Mouse (Mus musculus) cerebellum, postnatal 14 days (tissue): Measurements from ENCODE around the gene Tmem214.
A peak's percentile ranks its signal among the peaks of the same experiment; 100 is the strongest.

Source experiments
- DNase-seq, 2 experiments: peaks; one replicate each; pipeline ENCODE4 v3.0.0; 2021; ENCODE audit warnings: mixed read lengths in 2 of 2

Tmem214 gene

DNA sequence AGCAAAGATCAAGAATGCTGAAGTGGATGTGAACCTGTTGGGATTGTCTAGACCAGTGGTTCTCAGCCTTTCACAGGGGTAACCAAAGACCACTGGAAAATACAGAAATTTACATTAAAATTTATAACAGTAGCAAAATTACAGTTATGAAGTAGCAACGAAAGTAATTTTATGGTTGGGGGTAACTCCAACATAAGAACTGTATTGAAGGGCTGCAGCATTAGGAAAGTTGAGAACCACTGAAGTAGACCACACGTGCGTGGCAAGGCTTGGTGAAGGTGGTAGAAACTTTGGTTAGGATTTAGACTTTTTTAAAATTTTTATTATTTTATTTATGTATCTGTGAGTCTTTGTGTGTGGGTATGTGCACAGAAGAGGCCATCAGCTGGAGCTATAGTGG lies at the start of gene Tmem214:
Gene Tmem214, plus strand, starts transcription at position 301 of the 400 bp plus-strand sequence.
- DNase-seq: no peak

DNA sequence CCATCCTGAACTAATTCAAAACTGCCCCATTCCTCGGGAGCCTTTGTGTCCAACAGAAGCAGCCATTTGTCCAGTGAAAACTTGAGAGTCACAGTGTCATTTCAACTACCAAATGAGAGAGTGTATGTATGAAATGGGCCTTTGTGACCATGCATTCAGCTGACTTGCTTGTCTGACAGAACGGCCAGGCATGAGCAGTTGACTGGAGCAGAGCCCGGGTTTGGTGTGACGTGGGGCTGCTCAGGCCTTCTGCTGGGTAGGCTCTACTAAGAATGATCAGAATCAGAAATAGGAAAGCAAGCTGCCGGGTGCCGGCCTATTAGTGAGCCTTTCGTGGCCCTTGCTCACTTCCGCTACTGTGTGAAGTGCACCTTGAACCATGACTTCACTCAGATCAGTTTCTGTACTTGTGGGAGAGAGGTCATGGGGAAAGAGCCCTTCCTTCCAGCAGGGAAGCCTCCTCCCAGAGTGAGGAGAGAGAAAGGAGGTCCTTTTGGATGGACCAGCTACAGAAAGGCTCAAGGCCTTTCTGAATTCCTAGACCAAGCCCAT lies 49.0 kb upstream of the Tmem214 start:
- peak in 1 of 2 experiments; percentile 29 for DNase-seq

DNA sequence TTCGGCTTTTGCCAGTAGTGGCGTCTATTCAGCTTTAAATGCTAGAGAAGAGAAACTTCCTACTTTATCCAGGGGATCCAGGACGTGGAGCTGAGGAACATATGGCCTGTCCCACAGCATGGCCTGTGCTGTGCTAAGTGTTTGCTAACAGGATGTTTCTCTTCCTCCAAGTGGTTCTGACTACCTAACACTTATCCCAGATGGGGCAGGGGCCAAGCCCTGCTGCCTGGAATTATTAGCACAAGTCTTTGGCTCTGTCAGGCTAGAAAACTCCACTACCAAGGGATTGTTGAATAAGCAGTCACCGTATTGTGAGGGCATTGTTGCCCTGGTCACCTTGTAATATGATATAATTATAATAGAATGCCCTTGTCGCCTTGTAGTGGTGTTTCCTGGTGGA lies 45.1 kb upstream of the Tmem214 start:
- peak in 1 of 2 experiments; percentile 23 for DNase-seq

DNA sequence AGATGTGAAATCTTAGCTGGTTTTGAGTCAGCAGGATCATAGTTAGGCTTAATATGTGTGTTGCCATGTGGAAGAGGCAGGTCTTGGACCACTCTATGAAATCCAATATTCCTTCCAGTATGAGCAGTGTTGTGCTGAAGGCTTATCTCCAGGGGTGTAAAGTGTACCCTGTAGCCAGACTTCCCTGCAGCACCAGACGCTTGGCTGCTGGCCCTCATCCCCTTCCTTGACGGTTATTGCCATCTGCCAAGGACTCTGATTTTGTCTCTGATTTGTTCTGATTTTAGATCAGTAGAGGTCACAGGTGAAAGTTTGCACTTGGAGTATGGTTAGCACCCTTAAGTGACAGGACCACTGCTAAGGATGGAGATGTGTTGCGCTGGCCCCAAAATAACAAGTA lies 44.7 kb upstream of the Tmem214 start:
- DNase-seq: peak; percentile 60 to 62

DNA sequence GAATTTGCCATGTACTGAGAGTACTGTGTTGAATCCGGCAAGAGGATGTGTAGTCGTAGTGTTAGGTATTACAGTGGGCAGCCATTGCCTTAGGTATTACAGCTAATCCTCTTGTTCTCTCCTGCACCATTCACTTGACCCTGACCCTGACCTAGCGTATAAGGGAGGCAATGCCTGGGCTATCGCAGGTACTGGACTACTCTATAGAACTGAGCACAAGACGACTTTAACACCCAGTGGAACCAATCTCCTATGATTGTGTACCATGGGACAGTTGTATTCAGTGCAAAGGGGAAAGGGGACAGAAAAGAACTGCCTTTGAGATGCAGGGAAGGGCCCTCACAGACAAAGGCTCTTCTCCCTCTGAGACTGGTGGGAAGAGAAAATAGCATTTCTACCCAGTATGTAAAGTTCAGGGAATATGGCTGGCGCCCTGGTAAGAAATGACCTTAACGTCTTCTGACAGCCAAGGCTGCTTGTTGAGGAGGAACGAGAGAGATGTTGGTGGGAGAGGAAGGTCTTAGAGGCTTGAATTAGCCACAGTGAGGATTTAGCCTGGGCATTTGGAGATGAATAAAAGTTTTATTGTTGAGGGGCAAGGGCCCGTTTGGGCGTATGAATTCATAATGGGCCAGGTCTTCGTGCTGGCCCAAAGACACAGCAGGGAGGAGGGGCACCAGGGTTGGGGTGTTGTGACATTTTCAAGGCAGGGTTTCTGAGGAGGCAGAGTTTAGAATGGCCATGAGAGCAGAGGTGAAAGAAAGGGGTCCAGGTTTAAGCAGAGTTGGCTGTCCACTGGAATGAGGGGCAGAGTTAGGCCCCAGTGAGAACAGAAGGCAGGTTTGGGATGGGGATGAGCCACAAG lies 43.5 kb upstream of the Tmem214 start:
- no peak for DNase-seq

DNA sequence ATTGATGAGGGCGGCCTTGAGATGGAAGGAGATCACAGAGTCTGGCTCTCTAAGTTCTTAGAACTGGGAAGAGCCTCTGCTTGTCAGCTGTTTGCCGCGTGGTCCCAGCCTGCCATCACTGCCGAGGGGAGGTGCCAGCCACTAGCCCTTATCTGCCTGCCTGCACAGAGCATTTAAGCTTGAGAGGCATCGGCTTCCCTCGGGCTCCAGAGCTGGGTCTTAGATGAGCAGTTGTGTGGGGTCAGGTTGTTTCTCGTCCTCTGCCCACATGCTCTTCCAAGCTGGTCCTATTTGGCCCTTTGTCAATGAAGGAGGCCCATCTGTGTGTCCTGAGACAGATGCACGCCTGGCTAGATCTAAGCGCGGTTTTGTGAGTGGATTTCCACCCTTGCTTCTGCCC lies 42.6 kb upstream of the Tmem214 start:
- peak; percentile 42 to 48 for DNase-seq

DNA sequence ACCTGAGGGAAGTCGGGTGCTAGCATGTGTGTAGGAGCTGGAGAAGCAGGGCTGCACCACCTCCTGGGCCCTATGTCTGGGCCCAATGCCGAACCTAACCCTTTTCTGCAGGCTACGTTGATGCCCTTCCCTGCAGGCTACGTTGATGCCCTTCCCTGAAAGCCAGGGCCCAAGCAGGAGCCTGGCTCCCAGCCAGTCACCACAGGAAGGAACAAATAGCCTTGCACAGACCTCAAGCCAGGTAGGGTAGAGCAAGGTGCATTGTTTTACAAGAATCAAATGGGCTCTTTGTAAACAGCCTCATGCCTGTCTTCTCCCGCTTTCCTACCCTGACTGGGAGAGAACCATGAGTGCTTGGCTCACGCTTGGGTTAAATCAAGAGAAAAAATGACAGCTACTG lies 42.0 kb upstream of the Tmem214 start:
- peak; percentile 71 to 82 for DNase-seq

DNA sequence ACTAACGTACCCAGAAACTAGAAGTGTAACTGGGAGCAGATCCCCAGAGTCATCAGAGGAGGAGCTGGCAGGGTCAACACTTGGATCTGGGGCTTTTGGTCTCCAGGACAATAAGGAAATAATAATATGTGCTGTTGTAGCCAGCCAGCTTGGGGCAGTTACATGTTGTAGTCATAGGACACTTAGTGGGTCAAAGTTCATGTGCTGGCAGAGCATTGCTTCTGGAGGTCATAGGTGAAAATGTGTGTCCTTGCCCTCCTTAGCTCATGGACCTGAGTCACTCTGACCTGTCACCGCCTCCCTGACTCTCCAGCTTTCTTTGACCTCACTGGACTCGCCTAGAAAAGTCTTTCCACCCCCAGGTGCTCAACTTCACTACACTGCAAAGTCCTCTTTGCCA lies 34.4 kb upstream of the Tmem214 start:
- no peak for DNase-seq

DNA sequence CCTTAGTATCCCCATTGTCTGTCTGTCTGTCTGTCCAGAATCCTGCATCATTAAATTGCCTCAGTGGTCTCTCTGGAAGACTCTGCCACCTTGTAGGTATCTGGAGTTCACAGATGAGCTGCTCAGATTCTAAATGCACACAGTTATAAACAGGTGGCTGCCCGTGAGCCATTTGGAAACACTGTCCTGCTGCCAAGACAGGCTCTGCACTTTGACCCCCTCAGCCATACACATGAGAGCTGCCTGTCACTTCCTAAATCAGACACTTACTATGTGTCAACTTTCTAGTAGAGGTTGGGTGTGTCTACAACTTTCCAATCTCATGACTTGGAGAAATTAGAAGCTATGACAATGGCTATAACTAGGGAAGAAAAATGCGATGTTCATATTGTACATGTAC lies 28.1 kb upstream of the Tmem214 start:
- DNase-seq: no peak

DNA sequence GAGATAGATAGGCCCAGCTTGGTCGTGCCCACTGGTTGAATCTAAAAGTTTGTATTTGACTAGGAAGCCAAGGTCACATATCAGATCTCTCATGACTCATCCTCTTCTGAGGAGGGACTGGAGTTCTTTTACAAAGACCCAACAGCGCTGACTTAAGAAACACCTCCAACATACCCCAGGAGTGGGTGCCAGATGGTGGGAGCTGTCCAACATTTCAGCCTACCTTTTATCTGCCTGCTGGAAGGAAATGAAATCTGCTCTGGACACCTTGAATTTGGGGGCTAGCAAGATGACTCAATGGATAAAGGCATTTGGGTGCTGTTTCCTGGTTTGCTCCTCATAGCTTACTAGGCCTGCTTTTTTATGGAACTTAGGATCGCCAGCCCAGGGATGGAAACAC lies 25.9 kb upstream of the Tmem214 start:
- DNase-seq: no peak

DNA sequence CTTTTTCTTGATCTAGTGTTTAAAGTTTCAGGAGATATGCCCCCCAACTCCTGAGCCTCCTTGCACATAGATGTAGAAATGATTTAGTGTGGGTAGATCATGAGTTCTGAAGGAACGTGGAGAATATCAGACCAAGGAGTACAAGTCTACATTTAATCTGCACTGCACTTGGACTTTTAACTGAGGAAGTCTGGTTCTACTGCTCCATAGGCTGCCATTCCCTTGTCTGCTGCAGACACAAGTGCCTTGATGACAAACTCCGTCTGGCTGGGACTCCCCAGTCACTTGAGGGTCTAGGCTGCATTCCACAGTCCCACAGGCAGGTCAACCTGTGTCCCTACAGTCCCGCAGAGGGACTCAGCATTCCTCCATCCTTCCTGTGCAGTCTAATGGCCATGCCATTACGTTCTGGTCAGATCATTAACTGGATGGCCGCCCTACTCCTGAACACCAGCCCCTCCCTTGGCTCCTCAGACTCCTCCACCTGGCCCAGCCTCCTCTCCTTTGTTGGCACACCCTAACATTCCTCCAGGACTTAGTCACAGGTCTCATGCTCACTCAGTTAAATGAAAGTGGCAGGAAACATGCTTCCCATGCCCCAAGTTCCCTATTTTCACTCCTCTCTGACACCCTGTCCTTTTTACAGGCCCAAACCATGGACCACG lies 17.8 kb upstream of the Tmem214 start:
- no peak for DNase-seq

DNA sequence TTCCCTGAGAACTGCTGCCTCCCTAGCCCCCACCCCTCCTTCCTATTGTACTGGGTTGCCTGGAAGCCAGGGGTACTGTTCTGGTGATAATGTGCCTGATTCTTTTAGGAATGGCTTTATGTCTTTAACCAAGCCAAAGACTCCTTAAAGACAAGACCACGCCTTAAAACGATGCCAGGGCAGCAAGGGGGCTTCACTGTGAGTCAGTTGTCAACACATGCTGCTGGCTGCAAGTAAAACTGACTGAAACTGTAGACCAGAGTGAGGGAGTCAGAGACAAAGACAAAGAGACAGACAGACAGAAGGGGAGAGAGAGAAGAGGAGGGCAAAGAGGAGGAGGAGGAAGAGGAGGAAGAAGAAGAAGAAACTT lies 17.3 kb upstream of the Tmem214 start:
- DNase-seq: no peak

DNA sequence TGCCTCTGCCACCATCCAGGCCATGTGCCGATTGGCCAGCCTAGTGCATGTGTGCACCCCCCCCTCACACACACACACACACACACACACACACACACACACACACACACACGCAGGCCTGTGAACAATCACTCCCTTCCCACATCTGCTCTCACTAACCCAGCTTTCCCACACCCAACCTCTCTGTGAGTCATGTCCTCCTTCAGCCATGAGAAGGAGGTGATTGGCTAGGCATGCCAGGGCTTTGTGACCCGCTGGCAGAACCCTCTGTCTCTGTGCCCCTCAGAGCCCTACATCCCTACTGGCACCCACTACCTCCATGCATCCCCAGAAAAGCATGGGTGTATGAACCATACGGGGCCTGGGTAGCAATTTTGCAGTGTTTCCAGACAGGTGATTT lies 14.3 kb upstream of the Tmem214 start:
- DNase-seq: no peak

DNA sequence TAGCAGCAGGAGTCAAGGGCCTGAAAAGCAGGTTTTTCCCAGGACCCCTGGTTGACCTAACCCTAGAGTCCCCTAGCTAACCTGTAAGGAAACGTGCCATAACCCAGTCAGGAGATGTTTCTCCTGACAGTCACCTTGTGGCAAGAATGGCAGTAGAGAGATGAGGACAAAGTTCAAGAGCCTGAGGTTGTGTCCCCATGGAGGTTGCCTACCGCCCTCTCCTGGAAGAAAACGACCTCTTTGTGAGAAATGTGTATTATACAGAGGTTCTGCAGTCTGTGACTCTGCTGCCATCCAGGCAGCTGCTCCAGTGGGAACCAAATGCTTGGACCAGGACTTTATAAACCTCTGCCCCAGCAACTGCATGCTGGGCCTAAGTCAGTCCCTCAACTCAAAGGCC lies 12.1 kb upstream of the Tmem214 start:
- DNase-seq: no peak

DNA sequence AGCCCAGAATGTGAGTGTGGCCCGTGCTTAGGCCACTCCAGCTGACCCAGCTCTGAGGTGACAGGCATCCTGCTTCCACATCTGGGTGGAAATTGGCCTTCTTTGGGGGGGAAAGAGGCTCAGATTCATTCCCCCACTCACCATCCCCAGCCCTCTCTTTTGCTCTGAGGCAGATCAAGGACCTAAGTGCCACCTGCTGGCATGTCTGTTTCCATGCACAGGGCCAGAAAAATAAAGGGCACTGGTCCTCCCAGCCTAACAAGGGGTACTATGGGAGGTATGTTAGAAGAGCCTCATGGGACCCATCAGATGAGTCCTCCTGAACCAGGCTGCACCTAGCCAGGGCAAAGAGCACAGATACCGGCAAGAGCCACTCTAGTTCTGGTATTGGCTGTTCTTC lies 11.7 kb upstream of the Tmem214 start:
- DNase-seq: no peak

DNA sequence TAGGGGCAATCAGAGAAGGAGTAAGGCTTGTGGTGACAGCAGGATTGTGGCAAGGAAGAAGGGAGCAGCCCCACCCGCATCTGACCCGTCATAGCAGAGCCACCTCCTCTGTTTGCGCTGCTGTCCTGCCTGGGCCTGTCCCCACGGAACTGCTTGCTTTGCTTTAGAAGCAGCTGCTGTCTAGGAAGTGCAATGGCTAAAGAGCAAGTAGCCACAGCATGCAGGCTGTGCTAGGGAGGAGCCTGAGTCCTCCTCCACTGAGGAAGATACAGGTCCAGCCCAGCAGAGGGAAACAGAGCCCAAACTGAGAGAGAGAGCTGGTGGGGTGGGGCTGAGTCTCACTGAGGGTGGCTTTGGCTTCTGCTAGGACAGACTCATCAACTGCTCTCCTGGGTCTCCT lies 4.0 kb upstream of the Tmem214 start:
- DNase-seq: peak in 1 of 2 experiments; percentile 47

DNA sequence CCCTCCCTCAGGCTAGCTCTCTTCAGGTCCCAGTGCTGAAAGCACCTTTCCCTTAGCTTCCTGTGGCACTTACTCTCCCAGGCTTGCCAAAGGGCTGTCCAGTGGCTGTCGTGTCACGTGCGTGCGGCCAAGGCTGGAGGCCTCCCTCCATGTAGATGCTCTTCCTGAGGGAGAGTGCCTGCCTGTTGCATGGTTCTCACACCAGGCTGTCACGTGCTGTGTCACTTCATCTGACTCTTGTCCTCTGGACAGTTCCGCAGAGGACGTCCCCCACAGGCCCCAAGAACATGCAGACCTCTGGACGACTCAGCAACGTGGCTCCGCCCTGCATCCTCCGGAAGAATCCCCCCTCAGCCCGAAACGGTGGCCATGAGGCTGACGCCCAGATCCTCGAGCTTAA lies 3.5 kb upstream of the Tmem214 start:
- DNase-seq: no peak

DNA sequence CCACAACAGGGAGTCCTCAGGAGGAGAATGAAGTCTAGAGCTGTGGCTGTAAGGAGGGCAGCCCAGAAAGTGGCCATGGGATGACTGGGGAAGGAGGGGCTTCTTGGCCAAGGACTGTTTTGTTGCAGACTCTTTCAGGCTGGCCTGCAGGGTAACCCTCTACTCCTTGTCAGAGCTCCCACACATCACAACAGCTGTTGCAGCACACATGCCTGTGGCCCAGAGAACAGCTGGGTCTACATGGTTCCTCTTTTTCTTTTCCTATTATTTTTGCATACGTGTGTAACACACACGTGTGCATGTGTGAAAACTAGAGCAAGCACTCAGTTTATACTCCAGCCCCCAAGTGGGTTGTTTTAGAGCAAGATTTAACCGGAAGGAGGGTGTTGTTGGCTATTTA lies 941 bp upstream of the Tmem214 start:
- no peak for DNase-seq

DNA sequence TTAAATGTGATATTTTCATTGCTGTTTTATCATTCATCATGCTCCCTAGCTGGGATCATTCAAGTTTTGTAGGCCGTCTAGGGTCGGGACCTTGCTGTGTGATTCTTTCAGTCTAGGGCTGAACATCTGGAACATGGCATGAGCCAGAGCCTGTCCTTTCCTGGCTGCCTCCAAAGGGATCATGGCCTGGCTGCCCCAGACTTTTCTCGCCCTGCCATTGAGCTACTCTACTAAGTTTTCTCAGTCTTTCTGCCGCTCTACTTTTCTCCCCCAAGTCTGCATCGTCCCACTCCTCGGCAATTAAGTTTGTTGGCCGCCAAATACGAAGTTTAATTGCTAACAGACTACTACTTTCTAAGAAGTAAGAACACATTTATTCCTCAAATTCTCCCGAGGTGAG lies 1.2 kb downstream of the Tmem214 start:
- peak in 1 of 2 experiments; percentile 32 for DNase-seq

DNA sequence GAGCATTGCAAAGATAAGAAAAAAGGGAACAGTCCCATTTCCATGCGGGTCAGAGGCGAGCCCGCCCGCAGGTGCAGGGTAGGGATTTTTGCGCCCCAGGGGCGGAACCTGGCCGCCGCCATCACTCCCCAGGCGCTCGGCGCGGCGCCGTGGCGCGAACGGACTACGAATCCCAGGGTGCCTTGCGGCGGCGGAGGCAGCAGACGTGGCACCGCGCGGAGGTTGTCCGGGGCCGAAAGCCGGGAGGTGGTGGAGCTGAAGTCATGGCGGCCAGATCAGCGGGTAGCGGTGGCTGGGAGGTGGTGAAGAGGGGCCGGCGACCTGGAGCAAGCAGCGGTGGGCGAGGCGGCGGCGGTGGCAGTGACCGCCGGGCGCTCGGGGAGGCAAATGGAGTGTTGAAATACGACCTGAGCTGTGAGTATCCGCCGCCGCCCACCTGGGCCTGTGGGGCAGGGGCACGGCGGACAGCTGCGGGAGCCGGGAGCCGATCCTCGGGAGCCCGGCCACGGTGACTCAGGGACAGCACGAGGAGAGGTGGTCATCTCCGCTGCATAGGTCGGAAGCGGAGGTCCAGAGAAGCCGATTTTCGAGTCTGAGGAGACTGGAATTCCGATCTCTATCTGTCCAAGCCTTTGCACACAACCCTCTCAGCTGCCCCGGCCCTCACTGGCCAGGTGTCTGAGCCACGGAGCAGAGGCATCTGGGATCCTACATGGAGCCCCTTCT lies 1.8 kb downstream of the Tmem214 start:
- DNase-seq: peak; percentile 92 to 94

DNA sequence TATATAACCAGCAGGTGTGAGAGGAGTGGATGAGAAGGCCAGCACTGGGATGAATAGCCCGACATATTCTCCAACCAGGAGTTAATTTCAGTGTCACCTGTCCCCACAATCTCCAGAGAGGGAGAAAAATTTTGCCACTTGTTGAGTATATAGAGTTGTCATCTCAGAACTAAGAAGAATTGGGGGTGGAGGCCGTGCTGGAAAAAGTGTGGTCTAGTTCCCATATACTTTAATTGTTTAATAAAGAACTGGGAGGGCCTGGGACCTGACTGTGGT lies 2.3 kb downstream of the Tmem214 start:
- no peak for DNase-seq

DNA sequence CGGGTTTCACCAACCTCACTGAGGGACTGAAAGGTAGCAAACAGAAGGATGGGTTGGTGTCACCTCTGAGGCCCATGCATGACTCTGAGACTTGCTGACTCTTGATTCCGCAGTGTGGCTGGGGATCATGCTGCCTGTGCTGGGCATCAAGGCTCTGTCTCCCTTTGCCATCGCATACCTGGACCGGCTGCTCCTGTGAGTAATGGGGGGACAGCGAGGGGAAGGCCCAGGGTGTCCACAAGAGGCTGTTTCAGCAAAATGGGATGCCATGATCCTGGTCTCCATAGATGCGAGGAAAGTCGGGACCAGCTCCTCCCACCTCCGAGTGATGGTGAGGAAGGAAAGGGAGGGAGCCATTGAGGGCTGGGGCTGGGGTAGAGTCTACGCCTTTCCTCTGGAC lies 4.8 kb downstream of the Tmem214 start:
- DNase-seq: no peak

DNA sequence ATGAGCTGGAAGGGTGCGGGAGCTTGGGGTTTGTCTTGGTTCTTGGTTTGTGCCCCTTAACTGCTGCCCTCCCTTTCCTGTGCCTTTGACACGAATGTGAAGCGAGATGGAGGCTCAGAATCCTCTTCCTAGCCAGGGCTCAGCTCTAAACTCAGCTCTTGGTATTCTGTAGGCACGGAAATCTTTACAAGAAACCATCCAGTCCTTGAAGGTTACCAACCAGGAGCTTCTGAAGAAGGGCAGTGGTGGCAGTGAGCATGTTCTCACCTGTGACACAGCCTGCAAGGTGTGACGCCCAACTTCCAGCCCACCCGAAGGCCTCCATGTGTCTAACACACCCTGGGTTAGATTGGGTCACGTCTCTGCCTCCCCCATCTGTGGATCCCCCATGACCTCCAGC lies 6.6 kb downstream of the Tmem214 start:
- no peak for DNase-seq

DNA sequence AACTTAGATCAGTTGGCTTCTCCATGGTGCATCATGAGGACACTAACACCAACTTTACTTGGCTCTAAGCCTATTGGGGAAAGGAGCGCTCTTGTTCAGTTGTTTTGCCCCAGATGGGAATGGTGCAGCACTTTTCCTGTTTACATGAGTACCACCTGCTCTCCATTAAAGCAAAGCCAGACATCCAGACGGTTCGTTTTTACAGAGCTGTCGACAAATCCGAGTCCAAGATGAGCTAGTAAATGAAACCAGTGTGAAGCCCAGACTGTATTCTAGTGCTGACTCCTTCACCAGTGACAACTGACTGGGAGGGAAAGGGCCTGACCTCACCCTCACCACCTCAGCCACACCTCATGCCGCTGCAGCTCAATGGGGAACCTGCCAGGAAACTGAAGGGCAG lies 10.8 kb downstream of the Tmem214 start:
- no peak for DNase-seq
